Mouse (Mus musculus) lung, postnatal 0 days (tissue): Measurements from ENCODE around the gene Vps72. TPM values are rescaled to one million over a fixed set of nuclear protein-coding genes. Genes with fewer than 3 reads are reported as not detected.
A peak's percentile ranks its signal among the peaks of the same experiment; 100 is the strongest.
"Not testable (repeated sequence)": the region's sequence is repeated elsewhere in the genome, so short reads cannot be mapped to it uniquely, and the experiment has no call there.

Experiments
- ATAC-seq: fragments of 200-750 bp; cut with Nextera tagmentation; 2 replicates; pipeline ENCODE4 v1.8.0; 2017; ENCODE audit warnings: moderate library complexity
- DNase-seq: peaks from one replicate; pipeline ENCODE4 v3.0.0-alpha.2; 2016; ENCODE audit warnings: low spot score
- H3K27ac ChIP-seq: fragments of 300-500 bp; sonication (generic); 2 replicates; pipeline ENCODE4 v1.5.1; 2014; ENCODE audit warnings: antibody characterized with exemption, mild to moderate bottlenecking, low read length, mixed read lengths
- H3K27me3 ChIP-seq: fragments of 300-500 bp; sonication (generic); replicated peaks from 2 replicates; pipeline ENCODE4 v1.6.1; 2014; ENCODE audit warnings: low read length, mixed read lengths; ENCODE audit not compliant: insufficient read depth
- H3K36me3 ChIP-seq: fragments of 300-500 bp; sonication (generic); 2 replicates; pipeline ENCODE4 v1.6.1; 2014; ENCODE audit warnings: low read length, mixed read lengths; ENCODE audit not compliant: insufficient read depth
- H3K4me1 ChIP-seq: fragments of 300-500 bp; sonication (generic); 2 replicates; pipeline ENCODE4 v1.6.1; 2014; ENCODE audit warnings: antibody characterized with exemption, low read depth, low read length, mixed read lengths; ENCODE audit not compliant: insufficient read depth
- H3K4me2 ChIP-seq: fragments of 300-500 bp; sonication (generic); replicated peaks from 2 replicates; pipeline ENCODE4 v1.6.1; 2014; ENCODE audit warnings: low read depth, mild to moderate bottlenecking, low read length, moderate library complexity, mixed read lengths
- H3K4me3 ChIP-seq: fragments of 300-500 bp; sonication (generic); 2 replicates; pipeline ENCODE4 v1.5.1; 2014; ENCODE audit warnings: low read depth, low read length
- H3K9ac ChIP-seq: fragments of 300-500 bp; sonication (generic); replicated peaks from 2 replicates; pipeline ENCODE4 v1.6.1; 2014; ENCODE audit warnings: low read depth, mild to moderate bottlenecking
- H3K9me3 ChIP-seq: fragments of 300-500 bp; sonication (generic); 2 replicates; pipeline ENCODE4 v1.6.1; 2016; ENCODE audit warnings: low read length, mixed read lengths
- CTCF ChIP-seq: IDR thresholded peaks from 2 replicates; pipeline ENCODE4 v1.5.1; 2016; ENCODE audit warnings: antibody characterized with exemption, mild to moderate bottlenecking
- EP300 ChIP-seq: IDR thresholded peaks from 2 replicates; pipeline ENCODE4 v1.6.1; 2016; ENCODE audit warnings: antibody characterized with exemption, mild to moderate bottlenecking, control low read depth
- WGBS: fragments of 180-500 bp; shearing (Covaris S2); extraction: QIAGEN DNeasy Blood & Tissue Kit; methylation state at CpG from one replicate; pipeline ENCODE4 v1.1.7; 2014; 5-methylcytosine and 5-hydroxymethylcytosine counted together
- polyA plus RNA-seq: library from polyadenylated mRNA; unstranded; fragments of >200 nt; fragmentation: Nextera tagmentation; extraction: Ambion mirVana; gene quantifications from 2 replicates; pipeline ENCODE4 v1.2.1, GENCODE M21; 2015

The Vps72 gene
- polyA plus RNA-seq, 1 experiment from 2014 or later: 82.9 TPM

DNA sequence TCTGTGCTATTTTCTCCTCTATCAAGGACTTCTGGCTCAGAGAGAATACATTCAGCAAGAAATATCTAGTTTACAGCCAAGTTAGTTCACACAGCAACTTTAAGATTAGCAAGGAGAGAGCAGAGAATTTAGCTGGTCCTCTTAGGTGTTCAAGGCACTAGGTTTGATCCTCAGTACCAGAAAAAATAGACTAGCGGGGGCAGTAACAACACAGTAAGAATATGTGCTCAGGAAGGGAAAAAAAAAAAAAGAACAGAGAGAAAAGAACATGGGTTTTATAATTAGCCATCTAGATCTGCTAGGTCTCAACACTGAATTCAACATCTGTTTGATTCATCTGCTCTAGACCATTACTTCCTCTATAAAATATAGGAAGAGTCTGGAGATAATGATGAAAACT is 22.8 kb upstream of the Vps72 start:
- no peaks in the 10 kb centered on the region for H3K9me3 ChIP-seq
- no peaks in the 10 kb centered on the region for H3K4me1 ChIP-seq
- no peaks in the 10 kb centered on the region for H3K36me3 ChIP-seq
- no peak overlapping the region for H3K27ac ChIP-seq
- TF ChIP-seq CTCF (no peak), EP300 (no peak)
- H3K4me3 ChIP-seq: no peak overlapping the region
- no peak overlapping the region for H3K9ac ChIP-seq
- no peak overlapping the region for H3K4me2 ChIP-seq
- no peaks in the 10 kb centered on the region for H3K27me3 ChIP-seq
- no peak for ATAC-seq
- no peak for DNase-seq
- 96% methylated on average over 1 of the region's 1 CpGs for WGBS

DNA sequence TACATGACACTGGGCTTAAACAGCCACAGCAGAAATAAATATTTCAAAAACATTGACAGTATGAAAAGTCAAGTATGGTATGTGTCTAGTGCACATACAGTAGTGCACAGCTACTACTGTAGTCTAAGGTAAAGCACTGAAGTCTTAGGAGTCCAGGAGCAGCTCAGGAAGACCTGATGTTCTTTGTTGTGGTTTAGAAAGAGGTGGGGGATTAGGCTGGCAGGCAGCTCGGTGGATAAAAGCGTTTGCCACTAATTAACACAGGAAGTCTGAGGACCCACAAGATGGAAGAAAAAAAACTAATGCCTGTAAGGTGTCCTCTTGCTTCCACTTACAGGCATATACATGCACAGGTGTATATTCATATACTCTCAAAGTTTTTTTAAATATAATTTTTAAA is 10.0 kb upstream of the Vps72 start:
- Histone ChIP-seq H3K27ac (no peak overlapping the region), H3K4me2 (no peak overlapping the region), H3K9ac (no peak overlapping the region), H3K4me3 (no peak overlapping the region), H3K27me3 (no peaks in the 10 kb centered on the region), H3K4me1 (peaks cover 6% of the 10 kb centered on the region; the same call in 1 of the 2 replicates), H3K9me3 (no peaks in the 10 kb centered on the region), H3K36me3 (no peaks in the 10 kb centered on the region; the same call in 1 of the 2 replicates)
- WGBS: 17% methylated on average over 2 of the region's 2 CpGs
- no peak for DNase-seq
- no peak for ATAC-seq
- TF ChIP-seq CTCF (no peak), EP300 (no peak)

DNA sequence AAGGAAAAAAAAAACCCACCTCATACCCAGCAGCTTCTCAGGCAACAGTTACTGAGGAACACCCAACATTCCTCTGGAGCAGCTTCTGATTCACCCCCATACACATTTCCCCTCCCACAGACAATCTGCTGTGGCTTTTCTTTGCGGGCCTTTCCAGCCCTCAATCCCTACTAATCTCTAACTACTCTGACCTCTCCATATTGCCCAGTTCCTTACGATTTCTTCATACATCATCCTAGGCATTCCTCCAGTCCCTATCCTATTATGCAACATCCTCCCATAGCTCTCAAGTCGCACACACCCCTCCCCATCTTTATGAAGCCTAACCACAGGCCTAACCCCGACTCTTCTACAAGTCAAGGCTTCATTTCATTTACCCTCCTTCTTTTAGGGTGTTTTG is 5.7 kb upstream of the Vps72 start:
- H3K36me3 ChIP-seq: no peaks in the 10 kb centered on the region
- no peaks in the 10 kb centered on the region for H3K9me3 ChIP-seq
- peak overlapping the region; percentile 26; the same call in 1 of the 2 replicates for H3K9ac ChIP-seq
- H3K4me1 ChIP-seq: peaks cover 6% of the 10 kb centered on the region; the same call in 1 of the 2 replicates
- H3K27ac ChIP-seq: peak overlapping the region; percentile 38; the same call in 1 of the 2 replicates
- no peaks in the 10 kb centered on the region for H3K27me3 ChIP-seq
- no peak for ATAC-seq
- TF ChIP-seq EP300 (no peak), CTCF (no peak)
- H3K4me3 ChIP-seq: peak overlapping the region; percentile 94
- peak overlapping the region; percentile 64 for H3K4me2 ChIP-seq
- DNase-seq: peak; percentile 58
- WGBS: 29% methylated on average over 4 of the region's 4 CpGs

DNA sequence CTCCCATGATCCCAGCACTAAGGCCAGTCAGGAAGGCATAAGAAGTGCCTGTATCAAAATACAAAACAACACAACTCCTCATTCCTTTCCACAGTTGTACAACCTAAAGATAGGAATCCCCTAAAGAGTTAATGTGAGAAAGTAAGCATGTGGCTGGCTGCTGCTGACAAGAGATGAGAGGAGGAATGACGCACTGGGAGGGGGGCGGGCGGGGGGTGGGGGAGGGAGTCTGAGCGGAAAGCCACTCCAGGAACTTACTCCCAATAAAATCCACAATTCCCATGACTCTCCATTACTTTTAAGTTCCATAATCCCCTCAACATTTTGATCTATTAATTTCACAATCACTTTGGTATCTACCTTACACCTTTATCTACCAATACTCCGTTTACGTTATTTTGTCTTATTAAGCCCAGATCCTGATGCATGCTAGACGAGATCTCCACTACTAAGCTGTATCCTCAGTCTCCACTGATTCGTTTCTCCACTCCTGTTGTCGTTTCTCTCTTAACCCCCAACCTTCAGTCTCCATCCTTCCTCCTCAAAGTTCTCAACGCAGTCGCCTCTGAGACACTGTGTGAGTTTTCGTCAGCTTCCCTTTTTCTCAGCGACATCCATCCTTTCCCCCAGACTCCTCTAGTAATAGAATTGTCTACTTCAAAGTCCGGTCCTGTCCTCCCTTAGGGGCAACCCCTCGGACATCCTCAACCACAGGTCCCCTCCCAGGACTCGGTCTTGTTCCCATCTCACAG is 5.1 kb upstream of the Vps72 start:
- TF ChIP-seq EP300 (no peak), CTCF (no peak)
- H3K4me2 ChIP-seq: peak overlapping the region; percentile 64
- WGBS: under 1% methylated on average over 16 of the region's 16 CpGs

GRCm38 (mm10) chr3:95106338-95107117 is 4.3 kb upstream of the Vps72 start, which contains the start of gene Pip5k1a:
Gene Pip5k1a, minus strand, starts transcription at chr3:95106930.
- Histone ChIP-seq H3K4me2 (peak within 1 kb of the TSS; percentile 64), H3K4me1 (peaks cover 6% of the 10 kb centered on the region; the same call in 1 of the 2 replicates), H3K9me3 (no peaks in the 10 kb centered on the region), H3K27ac (peak within 1 kb of the TSS; percentile 90), H3K9ac (peak within 1 kb of the TSS; percentile 80), H3K27me3 (no peaks in the 10 kb centered on the region), H3K4me3 (peak within 1 kb of the TSS; percentile 94), H3K36me3 (no peaks in the 10 kb centered on the region)
- DNase-seq (peak; percentile 100), ATAC-seq (peak; percentile 89)
- under 1% methylated on average over 51 of the region's 51 CpGs for WGBS
- 0 out of 2 replicates have a peak, but pooled peaks have one; percentile 21 for TF ChIP-seq EP300
- TF ChIP-seq CTCF: peak; percentile 35

More for the DNA sequence above, 5.1 kb upstream of the Vps72 start:
- peaks cover 6% of the 10 kb centered on the region; the same call in 1 of the 2 replicates for H3K4me1 ChIP-seq
- DNase-seq (peak; percentile 64), ATAC-seq (peak; percentile 20; the same call in 1 of the 2 replicates)
- H3K27ac ChIP-seq: peak overlapping the region; percentile 90
- no peaks in the 10 kb centered on the region for H3K36me3 ChIP-seq
- peak overlapping the region; percentile 94 for H3K4me3 ChIP-seq
- H3K9me3 ChIP-seq: no peaks in the 10 kb centered on the region
- no peaks in the 10 kb centered on the region for H3K27me3 ChIP-seq
- H3K9ac ChIP-seq: peak overlapping the region; percentile 80

DNA sequence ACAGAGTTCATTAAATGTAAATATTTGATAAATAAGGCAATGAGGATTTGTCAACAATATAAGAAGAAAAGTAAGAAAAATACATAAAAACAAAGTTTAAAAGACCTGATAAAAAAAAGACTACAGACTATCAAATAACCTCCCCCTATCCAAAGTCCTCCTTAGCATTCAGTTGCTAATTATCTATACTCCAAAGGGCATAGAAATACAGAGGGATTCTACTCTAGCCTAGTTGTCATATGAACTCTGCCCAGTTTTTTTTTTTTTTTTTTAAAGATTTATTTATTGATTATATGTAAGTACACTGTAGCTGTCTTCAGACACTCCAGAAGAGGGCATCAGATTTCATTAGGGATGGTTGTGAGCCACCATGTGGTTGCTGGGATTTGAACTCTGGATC is 3.5 kb upstream of the Vps72 start:
- H3K9ac ChIP-seq, ATAC-seq: not testable (repeated sequence)
- 0 out of 2 replicates have a peak overlapping the region, but pooled peaks have one; percentile 32 for H3K27ac ChIP-seq

More for the DNA sequence above, 3.5 kb upstream of the Vps72 start:
- not testable (repeated sequence) for H3K4me1 ChIP-seq, H3K36me3 ChIP-seq, DNase-seq, H3K9me3 ChIP-seq, H3K27me3 ChIP-seq
- peak overlapping the region; percentile 94 for H3K4me3 ChIP-seq
- H3K4me2 ChIP-seq: peak overlapping the region; percentile 64
